In the genomic region with DNA sequence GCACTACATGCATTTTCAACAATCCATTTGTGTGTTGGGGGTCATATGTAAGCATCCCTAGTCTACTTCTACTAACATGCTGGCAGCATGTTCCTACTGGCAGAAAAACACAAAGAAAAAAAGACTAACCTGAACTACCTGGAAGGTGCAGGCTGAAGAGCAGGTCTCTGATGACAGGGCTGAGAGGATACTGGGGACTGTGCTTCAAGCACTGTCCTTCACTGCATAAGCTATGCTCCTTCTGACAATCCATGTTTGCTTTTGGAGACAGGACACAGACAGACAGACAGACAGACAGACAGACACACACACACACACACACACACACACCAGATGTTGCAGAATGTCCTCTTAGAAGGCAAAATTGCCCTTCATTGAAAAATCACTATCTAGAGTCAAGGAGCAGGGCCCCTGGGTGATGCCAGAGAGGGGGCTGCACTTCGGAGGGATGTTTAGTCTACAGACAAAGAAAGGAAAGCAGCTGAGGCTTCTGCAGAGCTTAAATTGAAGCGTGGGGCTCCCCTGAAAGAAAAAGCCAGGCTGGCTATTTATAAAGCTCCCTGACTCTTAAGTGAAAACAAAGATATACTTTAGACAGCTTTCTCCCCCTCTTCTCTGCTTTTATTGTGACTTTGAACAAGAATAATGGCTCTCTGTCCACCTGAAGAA, we compare ENCODE assay signal across 9 mouse cellular contexts.
DNase-seq lines count a peak whose midpoint lies in the region; ATAC-seq and TF ChIP-seq lines count a peak whose summit lies in the region.
"Had no signal": no experiment of that assay in that cellular context is flagged by ENCODE, and none has a peak within 500 bp of the region (broad histone marks: within the 10 kb centered on the region; RNA-seq: fewer than 3 reads in every experiment).

No protein-coding gene starts in this region.

- 53% methylated on average over 2 of the region's 2 CpGs for WGBS in heart, adult 2 months
- 9% methylated on average over 2 of the region's 2 CpGs for WGBS in hindbrain, embryonic 11.5 days
- WGBS in midbrain, embryonic 12.5 days, result 2% methylated on average over 2 of the region's 2 CpGs

- no peaks in the 10 kb centered on the region for H3K9me3 ChIP-seq in hindbrain, embryonic 11.5 days (ENCODE audit: control insufficient read depth, low read length)
- no peaks in the 10 kb centered on the region for H3K9me3 ChIP-seq in midbrain, embryonic 12.5 days

- H3K27ac ChIP-seq in heart, adult 2 months, result peak overlapping the region; percentile 83
- H3K27ac ChIP-seq in hindbrain, embryonic 11.5 days (ENCODE audit: low read depth, low read length), result peak overlapping the region; percentile 34
- peak overlapping the region; percentile 61 for H3K27ac ChIP-seq in midbrain, embryonic 12.5 days (replicated peaks)

- peaks cover 2% of the 10 kb centered on the region for H3K36me3 ChIP-seq in heart, adult 2 months (ENCODE audit: control insufficient read depth, insufficient read depth, low read length)
- H3K36me3 ChIP-seq in hindbrain, embryonic 11.5 days (ENCODE audit: control insufficient read depth, insufficient read depth, low read length), result no peaks in the 10 kb centered on the region
- H3K36me3 ChIP-seq in midbrain, embryonic 12.5 days, result no peaks in the 10 kb centered on the region

- TF ChIP-seq CTCF in heart, adult 2 months (IDR thresholded peaks at IDR 0.05), result no peak

- H3K79me2 ChIP-seq in heart, adult 2 months (replicated peaks; ENCODE audit: control insufficient read depth, insufficient read depth, low read length), result no peaks in the 10 kb centered on the region

- H3K4me1 ChIP-seq in heart, adult 2 months (ENCODE audit: control insufficient read depth, insufficient read depth, low read length), result peaks cover 29% of the 10 kb centered on the region
- 0 out of 2 replicates have a peak, but pooled peaks cover 11% of the 10 kb centered on the region for H3K4me1 ChIP-seq in hindbrain, embryonic 11.5 days (replicated peaks; ENCODE audit: control insufficient read depth, insufficient read depth, low read length)
- peaks cover 46% of the 10 kb centered on the region for H3K4me1 ChIP-seq in midbrain, embryonic 12.5 days

- DNase-seq in heart, adult 2 months, result no peak
- no peak for DNase-seq in heart, postnatal 4 days
- DNase-seq in embryo, embryonic 10.5 days (ENCODE audit: low spot score), result peak; percentile 46
- peak; percentile 49 for DNase-seq in hindbrain, embryonic 11.5 days (ENCODE audit: low spot score)
- DNase-seq in gastrocnemius, postnatal 14 days, result no peak
- no peak for DNase-seq in cerebellum, adult 8-10 months
- DNase-seq in gastrocnemius, postnatal 25 days, result no peak

- no peak overlapping the region for H3K4me2 ChIP-seq in hindbrain, embryonic 11.5 days (replicated peaks; ENCODE audit: low read depth, low read length)
- peak overlapping the region; percentile 18; the same call in 1 of the 2 replicates for H3K4me2 ChIP-seq in midbrain, embryonic 12.5 days (replicated peaks)

- TF ChIP-seq POLR2A in heart, adult 2 months (IDR thresholded peaks at IDR 0.05; ENCODE audit: insufficient read depth, low read depth, low read length), result no peak

- ATAC-seq in hindbrain, embryonic 11.5 days (ENCODE audit: low FRiP score), result peak; percentile 38; the same call in 1 of the 2 replicates
- 0 out of 2 replicates have a peak, but pooled peaks have one; percentile 24 for ATAC-seq in midbrain, embryonic 12.5 days (ENCODE audit: low FRiP score, low read depth)

- TF ChIP-seq EP300 in heart, adult 2 months (IDR thresholded peaks at IDR 0.05; ENCODE audit: insufficient read depth, low read depth, low read length), result no peak

- intact Hi-C loops in heart, adult 2 months (cut with DNase I), result loop anchor here (1.0 to 5.0 kb wide), 3 partner anchors 114 to 273 kb away; partner anchors contain the start of gene Socs2
- intact Hi-C loops in gastrocnemius, postnatal 14 days (cut with DNase I; ENCODE audit: low total_unique reads), result no loop called here

- H3K27me3 ChIP-seq in heart, adult 2 months (ENCODE audit: control insufficient read depth, insufficient read depth, low read length), result no peaks in the 10 kb centered on the region
- no peaks in the 10 kb centered on the region for H3K27me3 ChIP-seq in hindbrain, embryonic 11.5 days (ENCODE audit: control insufficient read depth, insufficient read depth, low read length)
- no peaks in the 10 kb centered on the region for H3K27me3 ChIP-seq in midbrain, embryonic 12.5 days

- H3K9ac ChIP-seq in heart, adult 2 months (ENCODE audit: low read depth, low read length), result peak overlapping the region; percentile 3; the same call in 1 of the 2 replicates
- no peak overlapping the region; the same call in 1 of the 2 replicates for H3K9ac ChIP-seq in hindbrain, embryonic 11.5 days (ENCODE audit: low read depth, low read length)
- H3K9ac ChIP-seq in midbrain, embryonic 12.5 days (replicated peaks), result peak overlapping the region; percentile 20; the same call in 1 of the 2 replicates

- H3K4me3 ChIP-seq in heart, adult 2 months, result no peak overlapping the region
- H3K4me3 ChIP-seq in hindbrain, embryonic 11.5 days (ENCODE audit: low read depth, low read length), result no peak overlapping the region
- H3K4me3 ChIP-seq in midbrain, embryonic 12.5 days, result no peak overlapping the region
- H3K4me3 ChIP-seq: erythroblast, embryonic 14.5 days had no signal

Comparison
In these comparisons a context has a peak if more than half of its experiments do, and no peak if none do; other contexts are left out.
1. DNase-seq: peak in embryo, embryonic 10.5 days (single experiment) and hindbrain, embryonic 11.5 days (single experiment); none in heart, adult 2 months (0 of 2), heart, postnatal 4 days (single experiment), gastrocnemius, postnatal 14 days (single experiment), cerebellum, adult 8-10 months (single experiment) and gastrocnemius, postnatal 25 days (single experiment).
2. Peak in every context shown above with its lines, with median percentiles within 50 percentile points of each other: H3K27ac ChIP-seq.